Mouse (Mus musculus) lung, postnatal 0 days (tissue): ENCODE measurements around the gene Odf2l. TPM values are rescaled to one million over a fixed set of nuclear protein-coding genes. Genes with fewer than 3 reads are reported as not detected.

Experiments
- ATAC-seq: fragments of 200-750 bp; cut with Nextera tagmentation; 2 replicates; pipeline ENCODE4 v1.8.0; 2017; ENCODE audit warnings: moderate library complexity
- DNase-seq: peaks from one replicate; pipeline ENCODE4 v3.0.0-alpha.2; 2016; ENCODE audit warnings: low spot score
- H3K27ac ChIP-seq: fragments of 300-500 bp; sonication (generic); 2 replicates; pipeline ENCODE4 v1.5.1; 2014; ENCODE audit warnings: antibody characterized with exemption, mild to moderate bottlenecking, low read length, mixed read lengths
- H3K27me3 ChIP-seq: fragments of 300-500 bp; sonication (generic); replicated peaks from 2 replicates; pipeline ENCODE4 v1.6.1; 2014; ENCODE audit warnings: low read length, mixed read lengths; ENCODE audit not compliant: insufficient read depth
- H3K36me3 ChIP-seq: fragments of 300-500 bp; sonication (generic); 2 replicates; pipeline ENCODE4 v1.6.1; 2014; ENCODE audit warnings: low read length, mixed read lengths; ENCODE audit not compliant: insufficient read depth
- H3K4me1 ChIP-seq: fragments of 300-500 bp; sonication (generic); 2 replicates; pipeline ENCODE4 v1.6.1; 2014; ENCODE audit warnings: antibody characterized with exemption, low read depth, low read length, mixed read lengths; ENCODE audit not compliant: insufficient read depth
- H3K4me2 ChIP-seq: fragments of 300-500 bp; sonication (generic); replicated peaks from 2 replicates; pipeline ENCODE4 v1.6.1; 2014; ENCODE audit warnings: low read depth, mild to moderate bottlenecking, low read length, moderate library complexity, mixed read lengths
- H3K4me3 ChIP-seq: fragments of 300-500 bp; sonication (generic); 2 replicates; pipeline ENCODE4 v1.5.1; 2014; ENCODE audit warnings: low read depth, low read length
- H3K9ac ChIP-seq: fragments of 300-500 bp; sonication (generic); replicated peaks from 2 replicates; pipeline ENCODE4 v1.6.1; 2014; ENCODE audit warnings: low read depth, mild to moderate bottlenecking
- H3K9me3 ChIP-seq: fragments of 300-500 bp; sonication (generic); 2 replicates; pipeline ENCODE4 v1.6.1; 2016; ENCODE audit warnings: low read length, mixed read lengths
- CTCF ChIP-seq: IDR thresholded peaks from 2 replicates; pipeline ENCODE4 v1.5.1; 2016; ENCODE audit warnings: antibody characterized with exemption, mild to moderate bottlenecking
- EP300 ChIP-seq: IDR thresholded peaks from 2 replicates; pipeline ENCODE4 v1.6.1; 2016; ENCODE audit warnings: antibody characterized with exemption, mild to moderate bottlenecking, control low read depth
- WGBS: fragments of 180-500 bp; shearing (Covaris S2); extraction: QIAGEN DNeasy Blood & Tissue Kit; methylation state at CpG from one replicate; pipeline ENCODE4 v1.1.7; 2014; 5-methylcytosine and 5-hydroxymethylcytosine counted together
- polyA plus RNA-seq: library from polyadenylated mRNA; unstranded; fragments of >200 nt; fragmentation: Nextera tagmentation; extraction: Ambion mirVana; gene quantifications from 2 replicates; pipeline ENCODE4 v1.2.1, GENCODE M21; 2015

The Odf2l gene
- polyA plus RNA-seq, 1 experiment from 2014 or later = 8.6 TPM

DNA sequence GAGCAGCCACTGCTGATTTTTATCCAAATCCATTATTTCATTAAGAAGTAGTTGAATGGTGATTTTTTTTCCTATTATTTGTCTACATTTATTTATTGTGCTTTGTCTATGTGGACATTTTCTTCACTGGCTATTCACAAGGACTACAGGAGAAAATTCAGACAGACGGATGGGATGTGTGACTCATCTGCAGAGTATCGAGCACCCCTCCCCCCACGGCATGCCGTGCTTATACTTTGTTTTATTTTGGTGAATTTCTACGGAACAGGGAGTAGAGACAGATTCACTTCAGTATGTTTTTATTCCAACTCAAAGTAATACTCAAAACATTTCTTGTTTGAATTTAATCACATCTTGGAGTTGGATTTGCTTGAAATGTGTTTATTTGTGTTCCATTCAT, 49.4 kb downstream of the Odf2l start:
- 51% methylated on average over 5 of the region's 5 CpGs for WGBS
- TF ChIP-seq EP300 (no peak), CTCF (no peak)
- Histone ChIP-seq H3K4me2 (no peak overlapping the region), H3K36me3 (no peaks in the 10 kb centered on the region), H3K27ac (no peak overlapping the region), H3K4me3 (no peak overlapping the region), H3K4me1 (no peaks in the 10 kb centered on the region), H3K9me3 (no peaks in the 10 kb centered on the region), H3K27me3 (no peaks in the 10 kb centered on the region), H3K9ac (no peak overlapping the region)
- DNase-seq (peak; percentile 5), ATAC-seq (no peak)

- no peaks in the 10 kb centered on the region for H3K27me3 ChIP-seq
- H3K27ac ChIP-seq = no peak overlapping the region
- DNase-seq = no peak
- TF ChIP-seq CTCF = no peak
- TF ChIP-seq EP300 = no peak
- no peak overlapping the region for H3K9ac ChIP-seq
- H3K4me1 ChIP-seq = no peaks in the 10 kb centered on the region
- 64% methylated on average over 13 of the region's 13 CpGs for WGBS
- no peaks in the 10 kb centered on the region for H3K9me3 ChIP-seq
- H3K4me3 ChIP-seq = no peak overlapping the region
- ATAC-seq = no peak
- no peaks in the 10 kb centered on the region for H3K36me3 ChIP-seq
- H3K4me2 ChIP-seq = no peak overlapping the region
Measured at GRCm38 (mm10) chr3:145168844-145169696, 50.7 kb downstream of the Odf2l start.

- H3K9ac ChIP-seq = no peak overlapping the region
- H3K4me1 ChIP-seq = no peaks in the 10 kb centered on the region
- no peaks in the 10 kb centered on the region for H3K36me3 ChIP-seq
- TF ChIP-seq EP300 = no peak
- no peaks in the 10 kb centered on the region for H3K9me3 ChIP-seq
- H3K4me2 ChIP-seq = no peak overlapping the region
- DNase-seq (no peak), ATAC-seq (no peak)
- WGBS = 79% methylated on average over 4 of the region's 4 CpGs
- H3K27me3 ChIP-seq = no peaks in the 10 kb centered on the region
- no peak overlapping the region for H3K4me3 ChIP-seq
- no peak overlapping the region for H3K27ac ChIP-seq
Measured at GRCm38 (mm10) chr3:145170028-145170427, 51.6 kb downstream of the Odf2l start.

GRCm38 (mm10) chr3:145170604-145171389, 52.4 kb downstream of the Odf2l start:
- Histone ChIP-seq H3K36me3 (no peaks in the 10 kb centered on the region), H3K27ac (no peak overlapping the region), H3K9ac (no peak overlapping the region), H3K4me3 (no peak overlapping the region), H3K4me2 (no peak overlapping the region), H3K9me3 (no peaks in the 10 kb centered on the region), H3K4me1 (no peaks in the 10 kb centered on the region), H3K27me3 (no peaks in the 10 kb centered on the region)
- DNase-seq (peak; percentile 7), ATAC-seq (no peak)
- WGBS = 60% methylated on average over 6 of the region's 6 CpGs
- TF ChIP-seq EP300 (no peak), CTCF (no peak)

GRCm38 (mm10) chr3:145171390-145172060, 53.1 kb downstream of the Odf2l start:
- TF ChIP-seq CTCF = no peak
- Histone ChIP-seq H3K9ac (no peak overlapping the region), H3K4me1 (no peaks in the 10 kb centered on the region), H3K4me2 (no peak overlapping the region), H3K4me3 (no peak overlapping the region), H3K27ac (no peak overlapping the region), H3K27me3 (no peaks in the 10 kb centered on the region), H3K36me3 (no peaks in the 10 kb centered on the region), H3K9me3 (no peaks in the 10 kb centered on the region)
- no peak for DNase-seq
- no peak for ATAC-seq
- WGBS = 76% methylated on average over 4 of the region's 4 CpGs

DNA sequence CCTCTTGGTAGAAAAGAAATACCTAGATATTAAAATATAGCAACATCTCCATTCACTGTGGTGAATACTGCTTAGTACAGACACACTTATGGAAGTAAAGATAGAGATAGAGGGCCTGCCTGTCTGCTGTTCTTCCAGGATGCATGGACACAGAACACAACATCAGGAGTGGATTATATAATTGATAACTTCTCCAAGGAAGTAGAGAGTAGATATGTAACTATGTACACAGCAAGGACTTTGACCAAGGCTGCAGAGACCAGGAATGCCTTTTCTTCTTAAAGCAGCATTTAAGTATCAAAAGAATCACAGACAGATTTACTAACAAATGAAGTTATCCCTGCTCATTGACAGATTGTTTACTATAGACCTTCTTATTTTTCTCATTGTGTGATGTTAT, 66.3 kb downstream of the Odf2l start:
- no peak for ATAC-seq
- no peaks in the 10 kb centered on the region for H3K9me3 ChIP-seq
- H3K36me3 ChIP-seq = no peaks in the 10 kb centered on the region
- DNase-seq = no peak
- no peak overlapping the region for H3K27ac ChIP-seq
- TF ChIP-seq EP300 (no peak), CTCF (no peak)
- no peak overlapping the region for H3K4me3 ChIP-seq
- no peaks in the 10 kb centered on the region for H3K27me3 ChIP-seq
- H3K4me1 ChIP-seq = no peaks in the 10 kb centered on the region
- no peak overlapping the region for H3K9ac ChIP-seq
- no peak overlapping the region for H3K4me2 ChIP-seq
